Mouse (Mus musculus) E14TG2a.4 (cell line): ENCODE results near the gene Prkca.

Experiments used
- CTCF ChIP-seq: conservative IDR thresholded peaks from 2 replicates; pipeline ENCODE4 v1.5.1; 2014; ENCODE audit warnings: low read length
- NANOG ChIP-seq: IDR thresholded peaks from 2 replicates; pipeline ENCODE4 v1.6.1; 2014; ENCODE audit warnings: borderline replicate concordance, low read length, mixed read lengths

DNA sequence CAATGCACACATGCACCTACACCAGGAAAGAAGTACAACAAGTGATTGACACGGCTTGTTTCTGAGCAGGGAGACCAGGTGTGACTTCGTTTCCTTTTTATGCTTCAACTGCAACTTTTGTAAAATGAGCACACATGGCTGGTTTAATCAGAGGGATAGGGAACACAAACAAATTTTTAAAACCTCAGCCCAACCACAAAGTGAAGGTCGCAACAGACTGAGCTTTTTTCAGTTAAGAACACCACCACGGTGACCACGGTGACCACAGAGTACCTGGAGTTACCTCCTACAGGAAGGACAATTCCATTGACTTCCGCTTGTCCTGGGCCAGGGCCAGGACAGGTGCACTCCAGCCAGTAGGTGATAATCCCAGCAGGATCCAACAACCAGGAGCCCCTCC, 25.9 kb downstream of the Prkca start:
- no peak for TF ChIP-seq CTCF
- TF ChIP-seq NANOG, result no peak
